In the genomic region with DNA sequence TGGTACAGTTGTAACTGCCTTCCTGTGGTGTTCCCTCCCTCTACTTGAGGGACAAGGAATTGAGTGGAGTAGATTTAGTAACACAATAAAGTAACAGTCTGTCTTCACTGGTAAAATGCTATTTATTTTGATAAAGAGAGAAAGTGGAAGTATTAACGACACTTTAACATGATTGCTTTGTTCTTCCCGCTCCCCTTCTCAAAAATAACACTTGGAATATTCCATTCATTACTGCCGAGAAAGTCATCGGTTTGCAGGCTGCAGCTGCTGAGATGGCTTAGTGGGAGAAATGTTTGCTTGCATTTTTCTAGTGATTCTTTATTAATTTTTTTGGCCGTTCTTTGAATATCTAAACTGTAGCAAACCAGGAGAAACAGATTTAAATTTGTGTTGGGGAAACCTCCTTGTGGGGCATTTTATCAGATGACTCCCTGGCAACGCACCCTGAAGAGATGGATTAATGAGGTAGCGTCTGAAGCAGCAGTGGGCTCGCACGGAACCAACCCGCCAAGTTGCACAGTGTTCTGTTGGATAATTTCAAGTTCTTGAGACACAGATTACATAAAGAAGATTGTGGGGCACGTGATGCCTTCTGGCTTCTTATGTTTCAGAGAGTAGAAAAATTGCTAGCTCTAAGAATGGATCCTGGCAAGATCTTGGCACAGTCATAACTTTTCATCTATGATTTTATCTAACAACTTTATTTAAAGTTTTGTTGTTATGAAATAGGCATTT, we compare ENCODE assay signal across 9 mouse cellular contexts. TPM values are rescaled to one million over a fixed set of nuclear protein-coding genes. Genes with fewer than 3 reads are reported as not detected.
A peak's percentile ranks its signal among the peaks of the same experiment; 100 is the strongest.
DNase-seq lines count a peak whose midpoint lies in the region; ATAC-seq and TF ChIP-seq lines count a peak whose summit lies in the region.
"Had no signal": no experiment of that assay in that cellular context is flagged by ENCODE, and none has a peak within 500 bp of the region (broad histone marks: within the 10 kb centered on the region; RNA-seq: fewer than 3 reads in every experiment).

No protein-coding gene starts in this region.

- H3K27ac ChIP-seq in kidney, embryonic 15.5 days = 0 out of 2 replicates have a peak overlapping the region, but pooled peaks have one; percentile 2
- no peak overlapping the region for H3K27ac ChIP-seq in kidney, embryonic 14.5 days (ENCODE audit: low read depth, low read length)
- peak overlapping the region; percentile 61 for H3K27ac ChIP-seq in forebrain, embryonic 16.5 days (ENCODE audit: low read length)
- H3K27ac ChIP-seq in thymus, adult 2 months (ENCODE audit: control insufficient read depth, insufficient read depth, low read length) = no peak overlapping the region
- H3K27ac ChIP-seq: limb, embryonic 15.5 days; neural tube, embryonic 12.5 days had no signal

- no peak overlapping the region for H3K4me3 ChIP-seq in kidney, embryonic 15.5 days (replicated peaks)
- H3K4me3 ChIP-seq in kidney, embryonic 14.5 days (ENCODE audit: low read length) = no peak overlapping the region
- H3K4me3 ChIP-seq in forebrain, embryonic 16.5 days (replicated peaks; ENCODE audit: low read length) = peak overlapping the region; percentile 35
- no peak overlapping the region for H3K4me3 ChIP-seq in thymus, adult 2 months (ENCODE audit: control insufficient read depth, insufficient read depth, low read length)
- H3K4me3 ChIP-seq: limb, embryonic 15.5 days; neural tube, embryonic 12.5 days had no signal

- 64% methylated on average over 11 of the region's 11 CpGs for WGBS in kidney, embryonic 15.5 days
- 69% methylated on average over 11 of the region's 11 CpGs for WGBS in kidney, embryonic 14.5 days
- WGBS in forebrain, embryonic 16.5 days = 24% methylated on average over 11 of the region's 11 CpGs
- 91% methylated on average over 11 of the region's 11 CpGs for WGBS in thymus, adult 2 months

- H3K9ac ChIP-seq in kidney, embryonic 15.5 days = no peak overlapping the region
- H3K9ac ChIP-seq in kidney, embryonic 14.5 days (ENCODE audit: low read depth, low read length) = no peak overlapping the region
- peak overlapping the region; percentile 32; the same call in 1 of the 2 replicates for H3K9ac ChIP-seq in forebrain, embryonic 16.5 days (replicated peaks; ENCODE audit: low read depth, low read length)
- H3K9ac ChIP-seq: limb, embryonic 15.5 days; neural tube, embryonic 12.5 days had no signal

- no peak for TF ChIP-seq CTCF in thymus, adult 2 months (IDR thresholded peaks at IDR 0.05; ENCODE audit: borderline replicate concordance, control insufficient read depth, extremely low read depth, insufficient read depth, low read length, poor library complexity)

- peaks cover 5% of the 10 kb centered on the region; the same call in 1 of the 2 replicates for H3K4me1 ChIP-seq in kidney, embryonic 15.5 days
- H3K4me1 ChIP-seq in kidney, embryonic 14.5 days (ENCODE audit: control insufficient read depth, insufficient read depth, low read length) = 0 out of 2 replicates have a peak, but pooled peaks cover 3% of the 10 kb centered on the region
- peaks cover 16% of the 10 kb centered on the region for H3K4me1 ChIP-seq in forebrain, embryonic 16.5 days (replicated peaks; ENCODE audit: control insufficient read depth, insufficient read depth, low read length)
- peaks cover 2% of the 10 kb centered on the region for H3K4me1 ChIP-seq in thymus, adult 2 months (replicated peaks; ENCODE audit: control insufficient read depth, insufficient read depth, low read length)
- H3K4me1 ChIP-seq: neural tube, embryonic 12.5 days had no signal

- no peak for ATAC-seq in kidney, embryonic 15.5 days (replicated peaks; ENCODE audit: low FRiP score)
- ATAC-seq in kidney, embryonic 14.5 days (ENCODE audit: low FRiP score, low TSS enrichment) = no peak
- ATAC-seq in forebrain, embryonic 16.5 days = no peak

- no peaks in the 10 kb centered on the region for H3K36me3 ChIP-seq in kidney, embryonic 15.5 days
- no peaks in the 10 kb centered on the region for H3K36me3 ChIP-seq in kidney, embryonic 14.5 days (ENCODE audit: control insufficient read depth, insufficient read depth, low read length)
- H3K36me3 ChIP-seq in forebrain, embryonic 16.5 days (ENCODE audit: control insufficient read depth, insufficient read depth) = no peaks in the 10 kb centered on the region
- no peaks in the 10 kb centered on the region for H3K36me3 ChIP-seq in thymus, adult 2 months (ENCODE audit: control insufficient read depth, insufficient read depth, low read length)
- H3K36me3 ChIP-seq: limb, embryonic 15.5 days; neural tube, embryonic 12.5 days had no signal

- no peak for TF ChIP-seq POLR2A in thymus, adult 2 months (IDR thresholded peaks at IDR 0.05; ENCODE audit: control insufficient read depth, extremely low read depth, insufficient read depth, low read length, poor library complexity)

- DNase-seq in layer of hippocampus, postnatal 36 days = peak; percentile 19 to 20
- peak; percentile 18 for DNase-seq in right cerebral cortex, postnatal 14 days
- no peak for DNase-seq in thymus, postnatal 14 days
- DNase-seq in thymus, adult 2 months = no peak

- no peaks in the 10 kb centered on the region for H3K27me3 ChIP-seq in kidney, embryonic 15.5 days
- H3K27me3 ChIP-seq in kidney, embryonic 14.5 days (ENCODE audit: control insufficient read depth, insufficient read depth, low read length) = no peaks in the 10 kb centered on the region
- no peaks in the 10 kb centered on the region for H3K27me3 ChIP-seq in forebrain, embryonic 16.5 days (replicated peaks; ENCODE audit: control insufficient read depth, insufficient read depth, low read length)
- H3K27me3 ChIP-seq in thymus, adult 2 months (ENCODE audit: control insufficient read depth, insufficient read depth, low read length) = no peaks in the 10 kb centered on the region
- H3K27me3 ChIP-seq: limb, embryonic 15.5 days; neural tube, embryonic 12.5 days had no signal

- H3K4me2 ChIP-seq in kidney, embryonic 15.5 days = no peak overlapping the region
- H3K4me2 ChIP-seq in kidney, embryonic 14.5 days (replicated peaks; ENCODE audit: low read depth, low read length) = no peak overlapping the region
- H3K4me2 ChIP-seq in forebrain, embryonic 16.5 days (ENCODE audit: low read length) = peak overlapping the region; percentile 50
- H3K4me2 ChIP-seq: limb, embryonic 15.5 days; neural tube, embryonic 12.5 days had no signal

- H3K9me3 ChIP-seq in kidney, embryonic 15.5 days (replicated peaks) = no peaks in the 10 kb centered on the region
- no peaks in the 10 kb centered on the region for H3K9me3 ChIP-seq in kidney, embryonic 14.5 days (ENCODE audit: control insufficient read depth, low read length)
- no peaks in the 10 kb centered on the region for H3K9me3 ChIP-seq in forebrain, embryonic 16.5 days (ENCODE audit: control insufficient read depth, low read length)
- H3K9me3 ChIP-seq: limb, embryonic 15.5 days; neural tube, embryonic 12.5 days had no signal

RNA-seq across cellular contexts. Expression of gene Dlg1, which starts 32.2 kb away (rescaled TPM):
- polyA plus RNA-seq in kidney, embryonic 15.5 days (2015; fragmentation: Nextera tagmentation; extraction: Ambion mirVana) = 28.5 and 31.3 TPM in 2 replicates
- 29.1 and 35.4 TPM in 2 replicates for polyA plus RNA-seq in kidney, embryonic 14.5 days (2014; fragmentation: Nextera tagmentation; extraction: Ambion mirVana)
- polyA plus RNA-seq in forebrain, embryonic 16.5 days (2015; fragmentation: Nextera tagmentation; extraction: Ambion mirVana) = 20.6 and 21.9 TPM in 2 replicates
- total RNA-seq in layer of hippocampus, postnatal 36 days (2021) = 10 to 100 TPM; 84.0 to 86.3 TPM
- 18.9 and 20.3 TPM in 2 replicates for polyA plus RNA-seq in thymus, adult 2 months (2012; rRNA removed)

Comparison
In these comparisons a context has a peak if more than half of its experiments do, and no peak if none do; other contexts are left out.
1. H3K27ac ChIP-seq: peak in kidney, embryonic 15.5 days (single experiment) and forebrain, embryonic 16.5 days (single experiment); none in kidney, embryonic 14.5 days (single experiment) and thymus, adult 2 months (single experiment).
2. DNase-seq: peak in layer of hippocampus, postnatal 36 days (2 of 2) and right cerebral cortex, postnatal 14 days (single experiment); none in thymus, postnatal 14 days (single experiment) and thymus, adult 2 months (single experiment).